Comparison of ENCODE assay signal across 32 mouse cellular contexts in the genomic region with DNA sequence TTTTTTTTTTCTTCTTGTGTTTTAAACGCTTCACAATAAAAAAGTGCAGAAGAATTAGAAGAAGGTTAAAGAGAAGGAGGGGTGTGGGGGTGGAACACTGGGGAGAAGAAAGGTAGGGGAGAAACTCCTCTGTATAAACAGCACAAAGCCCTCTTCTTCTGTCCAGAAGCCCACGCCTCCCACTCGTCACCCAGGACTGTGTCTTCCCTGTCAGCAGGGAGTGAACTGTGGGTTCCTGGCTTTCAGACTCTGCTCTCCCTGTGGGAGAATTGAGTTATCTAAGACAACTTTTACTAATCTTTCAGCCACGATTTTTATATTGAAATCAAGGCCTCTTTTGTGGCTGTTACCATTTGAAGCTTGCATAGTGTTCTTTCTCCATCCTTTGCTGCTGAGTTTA.
DNase-seq lines count a peak whose midpoint lies in the region; ATAC-seq lines count a peak whose summit lies in the region.
"Had no signal": no experiment of that assay in that cellular context is flagged by ENCODE, and none has a peak within 500 bp of the region (broad histone marks: within the 10 kb centered on the region; RNA-seq: fewer than 3 reads in every experiment).

No protein-coding gene starts in this region.

- no peak overlapping the region for H3K4me2 ChIP-seq in heart, embryonic 12.5 days
- H3K4me2 ChIP-seq in midbrain, embryonic 14.5 days (ENCODE audit: low read length) = no peak overlapping the region
- H3K4me2 ChIP-seq: embryonic facial prominence, embryonic 13.5 days; forebrain, embryonic 13.5 days; heart, embryonic 11.5 days; heart, embryonic 15.5 days; hindbrain, embryonic 13.5 days had no signal

- peak; percentile 25 for DNase-seq in heart, adult 11 months
- peak; percentile 69 for DNase-seq in R1 (ENCODE audit: low read depth, low spot score)
- DNase-seq in testis, postnatal 10 days (ENCODE audit: low spot score) = peak; percentile 63
- no peak for DNase-seq in right cerebral cortex, adult 18-20 months
- no peak for DNase-seq in midbrain, embryonic 14.5 days
- DNase-seq: adrenal gland, adult 8-10 months; adrenal gland, postnatal 25 days; cerebellum, adult 11-12 months; cerebellum, adult 8-10 months; cerebellum, postnatal 10 days; cerebellum, postnatal 36 days; embryo, embryonic 11 days; gastrocnemius, postnatal 10 days; gastrocnemius, postnatal 36 days; heart, postnatal 10 days; heart, postnatal 36 days had no signal

- H3K9me3 ChIP-seq in heart, embryonic 12.5 days (replicated peaks) = no peaks in the 10 kb centered on the region
- no peaks in the 10 kb centered on the region for H3K9me3 ChIP-seq in midbrain, embryonic 14.5 days (ENCODE audit: control insufficient read depth, low read length)
- H3K9me3 ChIP-seq: embryonic facial prominence, embryonic 10.5 days; embryonic facial prominence, embryonic 13.5 days; forebrain, embryonic 10.5 days; forebrain, embryonic 13.5 days; heart, embryonic 15.5 days; hindbrain, embryonic 10.5 days; hindbrain, embryonic 13.5 days had no signal

- H3K27me3 ChIP-seq in heart, embryonic 12.5 days (replicated peaks) = no peaks in the 10 kb centered on the region
- H3K27me3 ChIP-seq in midbrain, embryonic 14.5 days (ENCODE audit: control insufficient read depth, insufficient read depth, low read length) = no peaks in the 10 kb centered on the region
- H3K27me3 ChIP-seq: embryonic facial prominence, embryonic 13.5 days; forebrain, embryonic 13.5 days; heart, embryonic 15.5 days; hindbrain, embryonic 13.5 days; Patski had no signal

- no peak overlapping the region for H3K9ac ChIP-seq in heart, embryonic 12.5 days
- H3K9ac ChIP-seq in midbrain, embryonic 14.5 days (replicated peaks; ENCODE audit: low read length) = no peak overlapping the region
- H3K9ac ChIP-seq: embryonic facial prominence, embryonic 13.5 days; forebrain, embryonic 13.5 days; heart, embryonic 15.5 days; hindbrain, embryonic 13.5 days had no signal

- WGBS in heart, embryonic 12.5 days = 64% methylated on average over 4 of the region's 4 CpGs
- 60% methylated on average over 4 of the region's 4 CpGs for WGBS in midbrain, embryonic 14.5 days

- H3K4me1 ChIP-seq in heart, embryonic 12.5 days (replicated peaks) = no peaks in the 10 kb centered on the region
- 0 out of 2 replicates have a peak, but pooled peaks cover 4% of the 10 kb centered on the region for H3K4me1 ChIP-seq in midbrain, embryonic 14.5 days (ENCODE audit: control insufficient read depth, insufficient read depth, low read length)
- H3K4me1 ChIP-seq: embryonic facial prominence, embryonic 13.5 days; heart, embryonic 15.5 days had no signal

- H3K4me3 ChIP-seq in heart, embryonic 12.5 days = no peak overlapping the region
- no peak overlapping the region for H3K4me3 ChIP-seq in midbrain, embryonic 14.5 days (replicated peaks; ENCODE audit: low read depth, low read length)
- H3K4me3 ChIP-seq: embryonic facial prominence, embryonic 10.5 days; embryonic facial prominence, embryonic 13.5 days; erythroblast, embryonic 14.5 days; forebrain, embryonic 10.5 days; forebrain, embryonic 13.5 days; heart, embryonic 15.5 days; hindbrain, embryonic 10.5 days; hindbrain, embryonic 13.5 days had no signal

- H3K27ac ChIP-seq in heart, embryonic 12.5 days (ENCODE audit: poor library complexity, severe bottlenecking) = no peak overlapping the region
- no peak overlapping the region for H3K27ac ChIP-seq in midbrain, embryonic 14.5 days (replicated peaks; ENCODE audit: low read depth, low read length)
- H3K27ac ChIP-seq: embryonic facial prominence, embryonic 10.5 days; embryonic facial prominence, embryonic 13.5 days; forebrain, embryonic 10.5 days; forebrain, embryonic 13.5 days; heart, embryonic 15.5 days; hindbrain, embryonic 13.5 days had no signal

- H3K36me3 ChIP-seq in heart, embryonic 12.5 days = no peaks in the 10 kb centered on the region
- no peaks in the 10 kb centered on the region for H3K36me3 ChIP-seq in midbrain, embryonic 14.5 days (ENCODE audit: control insufficient read depth, insufficient read depth, low read length)
- H3K36me3 ChIP-seq: embryonic facial prominence, embryonic 10.5 days; embryonic facial prominence, embryonic 13.5 days; forebrain, embryonic 10.5 days; G1E; heart, embryonic 15.5 days; hindbrain, embryonic 10.5 days; hindbrain, embryonic 13.5 days had no signal

- ATAC-seq in heart, embryonic 12.5 days (ENCODE audit: insufficient number of reproducible peaks, low FRiP score) = no peak
- ATAC-seq in erythroid progenitor cell, adult 5-6 weeks (replicated peaks; ENCODE audit: low FRiP score, poor library complexity, severe bottlenecking) = no peak
- no peak for ATAC-seq in midbrain, embryonic 14.5 days (ENCODE audit: low FRiP score, low TSS enrichment)
- ATAC-seq: activated CD4-positive, CD25-positive, alpha-beta regulatory T cell, adult 4 months; forebrain, embryonic 13.5 days; forebrain, embryonic 16.5 days; hindbrain, embryonic 16.5 days; Patski had no signal

Comparison
In these comparisons a context has a peak if more than half of its experiments do, and no peak if none do; other contexts are left out.
1. DNase-seq: peak in heart, adult 11 months (single experiment), R1 (single experiment) and testis, postnatal 10 days (single experiment); none in right cerebral cortex, adult 18-20 months (single experiment) and midbrain, embryonic 14.5 days (single experiment).